Mouse (Mus musculus): ENCODE measurements around the gene Shank2.

Shank2 gene

DNA sequence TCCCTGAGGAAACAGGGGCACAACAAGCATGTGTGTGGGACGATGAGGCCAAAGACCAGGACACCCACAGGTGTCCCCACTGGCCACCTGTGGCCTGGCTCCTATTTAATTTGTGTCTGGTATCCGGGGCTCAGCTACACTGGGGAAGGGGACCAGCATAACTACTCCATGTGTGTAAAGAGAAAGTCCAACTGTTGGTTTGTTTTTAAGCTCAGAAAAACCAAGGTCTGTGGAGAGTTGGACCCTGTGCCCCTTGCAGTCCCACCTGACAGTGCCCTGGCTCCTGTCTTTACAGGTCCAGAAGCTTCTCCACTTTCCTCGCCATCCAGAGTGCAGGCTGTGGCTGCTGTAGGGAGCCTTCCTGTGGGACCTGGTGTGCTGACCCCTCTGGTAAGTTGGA, at the start of gene Shank2:
Gene Shank2 (plus strand): TSS at position 301 of the 400 bp plus-strand sequence.
- no peak for DNase-seq

GRCm38 (mm10) chr7:143952130-143952529, 49.6 kb upstream of the Shank2 start:
- DNase-seq, result no peak

- DNase-seq, result no peak
Measured at GRCm38 (mm10) chr7:143956575-143957295, 45.0 kb upstream of the Shank2 start.

GRCm38 (mm10) chr7:143958030-143958565, 43.6 kb upstream of the Shank2 start:
- no peak for DNase-seq

DNA sequence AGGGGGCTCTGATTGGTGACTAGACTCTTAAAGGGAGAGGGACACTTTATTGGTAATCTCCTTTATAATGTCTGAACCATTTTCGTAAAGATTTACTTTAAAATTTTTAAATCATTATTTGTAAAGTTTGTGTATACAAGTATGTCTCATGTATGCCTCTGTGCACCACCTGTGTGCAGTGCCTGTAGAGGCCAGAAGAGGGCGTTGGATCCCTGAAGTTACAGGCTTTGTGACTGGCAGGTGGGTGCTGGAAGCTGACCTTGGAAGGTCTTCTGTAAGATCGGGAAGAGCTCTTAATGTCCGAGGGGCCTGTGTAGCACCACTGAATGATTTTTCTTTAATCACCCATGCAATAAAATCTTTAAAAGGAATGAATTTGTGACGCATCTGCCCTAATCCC, 37.9 kb upstream of the Shank2 start:
- DNase-seq, result no peak

DNA sequence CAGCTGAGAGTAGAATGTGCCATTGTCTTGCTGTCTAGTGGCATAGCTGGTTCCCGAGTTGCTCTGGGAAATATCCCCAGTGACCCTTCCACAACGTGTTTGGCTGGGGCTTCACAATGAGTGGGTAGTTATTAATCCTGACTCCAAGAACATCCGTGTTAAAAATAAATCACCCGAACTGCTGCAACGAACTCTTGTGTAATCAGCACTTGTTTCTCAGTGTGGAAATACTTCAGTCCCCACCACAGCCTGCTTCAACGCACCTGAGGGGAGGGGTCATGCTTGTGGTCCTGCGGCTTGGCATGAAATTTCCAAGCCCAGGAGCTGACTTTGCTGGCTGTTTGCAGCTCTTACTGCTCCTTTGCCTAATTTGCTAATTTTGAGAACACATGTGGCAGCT, 35.1 kb upstream of the Shank2 start:
- DNase-seq, result no peak

- no peak for DNase-seq
Measured at GRCm38 (mm10) chr7:143977491-143977830, 24.3 kb upstream of the Shank2 start.

DNA sequence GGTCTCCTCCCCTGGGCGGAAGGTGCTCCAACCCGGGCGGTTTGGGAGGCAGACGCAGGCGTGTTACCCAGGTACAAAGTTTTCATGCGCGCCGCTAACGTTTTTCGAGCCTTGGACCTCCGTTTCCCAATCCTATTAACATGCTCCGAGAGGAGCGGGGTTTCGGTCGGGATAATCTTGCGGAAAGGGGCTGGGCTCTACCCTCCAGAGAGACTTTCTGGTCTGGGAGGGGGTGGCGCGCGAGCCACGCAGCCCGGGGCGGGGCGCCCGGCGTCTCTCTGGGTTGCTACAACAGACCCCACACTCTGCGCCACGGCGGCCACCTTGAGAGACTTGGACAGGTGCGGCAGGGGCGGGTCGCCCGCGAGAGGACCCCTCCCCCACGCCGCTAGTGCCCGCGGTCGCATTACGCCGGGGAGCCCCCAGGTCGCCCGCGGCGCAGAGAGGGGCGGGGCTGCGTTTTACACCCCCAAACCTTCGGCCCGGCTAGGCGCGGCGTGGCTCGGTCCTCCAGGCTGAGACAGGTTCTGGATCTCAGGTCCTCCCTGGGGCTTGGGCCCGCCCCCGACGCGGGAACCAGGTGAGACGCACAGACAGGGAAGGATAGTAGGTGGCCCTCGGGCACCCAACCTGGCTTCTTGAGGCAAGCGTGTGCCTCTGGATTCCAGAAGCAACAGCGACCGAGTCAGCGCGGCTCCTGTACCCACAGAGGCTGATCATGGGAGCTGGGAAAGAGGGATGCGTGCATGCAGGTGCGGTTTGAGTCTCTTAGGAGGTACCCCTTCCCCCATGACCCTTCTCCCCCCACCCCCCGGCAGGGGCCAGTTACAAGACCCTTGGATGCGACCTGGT, 23.7 kb upstream of the Shank2 start:
- DNase-seq, result no peak

DNA sequence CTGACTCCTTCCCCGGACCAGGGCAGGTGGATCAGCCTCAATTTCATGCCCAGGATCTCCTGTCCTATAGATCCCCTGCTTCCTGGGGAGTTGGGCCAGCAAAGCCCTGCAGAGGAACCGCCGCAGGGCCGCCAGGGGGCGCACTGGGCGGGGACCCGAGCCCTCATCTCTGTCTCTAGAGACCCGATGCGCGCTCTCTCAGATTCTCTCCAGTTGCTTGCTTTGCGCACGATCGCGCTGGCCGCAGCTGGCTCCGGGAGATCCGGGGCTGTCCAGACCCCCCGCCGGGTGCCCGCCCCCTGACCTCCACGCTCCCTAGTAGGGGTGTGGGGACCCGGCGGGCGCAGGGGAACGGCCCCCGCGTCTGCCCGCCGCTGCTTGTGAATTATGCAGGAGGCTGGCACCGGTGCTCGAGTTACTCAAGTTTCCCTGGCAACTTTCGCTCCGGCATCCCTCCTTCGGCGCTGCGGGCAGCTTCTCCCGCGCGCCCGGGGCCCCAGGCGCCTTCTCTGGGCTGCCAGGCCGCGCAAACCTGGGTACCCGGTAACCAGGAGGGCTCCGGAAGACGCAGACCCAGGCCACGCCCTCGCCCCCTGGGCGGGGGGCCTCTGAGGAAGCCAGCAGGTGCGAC, 22.9 kb upstream of the Shank2 start:
- peak; percentile 16 for DNase-seq

- no peak for DNase-seq
Measured at GRCm38 (mm10) chr7:143979986-143980385, 21.7 kb upstream of the Shank2 start.

GRCm38 (mm10) chr7:143986281-143986680, 15.4 kb upstream of the Shank2 start:
- DNase-seq, result no peak

DNA sequence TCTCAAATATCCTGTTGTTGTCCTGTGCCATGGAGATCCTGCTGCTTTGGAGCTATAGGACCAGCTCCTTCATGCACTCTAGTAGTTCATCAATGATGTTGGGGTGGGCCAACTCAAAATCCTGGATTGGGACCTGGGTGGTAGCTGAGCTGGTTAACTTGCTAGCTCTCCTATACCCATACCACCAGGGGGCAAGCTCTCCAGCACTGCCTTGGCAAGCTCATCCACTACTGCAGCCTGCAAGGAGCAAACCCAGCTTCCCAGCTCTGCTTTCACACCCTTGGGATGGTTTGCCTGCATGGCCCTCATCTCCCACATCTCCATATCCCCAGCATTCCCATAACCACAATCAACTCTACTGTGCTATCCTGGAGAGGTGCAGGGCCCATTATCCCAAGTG, 10.6 kb upstream of the Shank2 start:
- DNase-seq, result no peak

- no peak for DNase-seq
Measured at GRCm38 (mm10) chr7:143999073-143999472, 2.7 kb upstream of the Shank2 start.

- no peak for DNase-seq
Measured at GRCm38 (mm10) chr7:144003471-144003870, 1.7 kb downstream of the Shank2 start.

GRCm38 (mm10) chr7:144008079-144008478, 6.4 kb downstream of the Shank2 start:
- no peak for DNase-seq

DNA sequence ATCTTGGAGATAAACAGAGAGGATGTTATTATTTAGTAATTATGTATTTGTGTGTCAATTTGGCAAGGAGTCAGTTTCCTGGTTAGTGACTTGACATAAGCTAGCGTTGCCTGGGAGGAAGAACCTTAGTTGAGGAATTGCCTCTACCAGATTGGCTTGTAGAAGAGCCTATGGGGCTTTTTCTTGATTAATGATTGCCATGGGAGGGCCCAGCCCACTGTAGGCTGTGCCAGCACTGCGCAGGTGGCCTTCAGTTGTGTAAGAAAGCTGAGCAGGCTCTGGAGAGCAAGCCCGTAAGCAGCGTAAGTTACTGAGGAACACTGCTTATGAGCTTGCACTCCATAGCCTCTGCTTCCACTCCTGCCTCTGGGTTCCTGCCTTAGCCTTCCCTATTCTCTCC, 7.3 kb downstream of the Shank2 start:
- DNase-seq, result no peak

- no peak for DNase-seq
Measured at GRCm38 (mm10) chr7:144014485-144014884, 12.8 kb downstream of the Shank2 start.

- no peak for DNase-seq
Measured at GRCm38 (mm10) chr7:144021801-144022200, 20.1 kb downstream of the Shank2 start.

- DNase-seq, result no peak
Measured at GRCm38 (mm10) chr7:144022682-144023081, 21.0 kb downstream of the Shank2 start.

DNA sequence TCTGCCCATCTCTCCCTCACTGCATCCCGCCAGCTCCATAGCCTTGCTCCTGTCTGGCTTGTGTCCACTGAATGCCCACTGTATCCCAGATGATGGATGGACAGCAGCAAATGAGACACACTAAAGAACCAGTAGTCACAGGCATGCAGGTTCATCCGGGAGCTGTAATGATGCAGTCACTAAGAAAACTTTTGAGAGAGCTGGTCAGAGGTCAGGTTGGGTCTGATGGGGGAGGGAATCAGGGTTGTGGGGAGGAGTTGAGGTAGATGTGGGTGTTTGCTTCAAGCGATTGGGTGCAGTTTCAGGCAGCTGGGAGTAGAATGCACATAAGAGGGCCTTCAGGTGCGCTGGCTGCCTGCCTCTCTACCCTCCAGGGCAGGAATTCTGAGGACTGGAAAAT, 21.8 kb downstream of the Shank2 start:
- no peak for DNase-seq

DNA sequence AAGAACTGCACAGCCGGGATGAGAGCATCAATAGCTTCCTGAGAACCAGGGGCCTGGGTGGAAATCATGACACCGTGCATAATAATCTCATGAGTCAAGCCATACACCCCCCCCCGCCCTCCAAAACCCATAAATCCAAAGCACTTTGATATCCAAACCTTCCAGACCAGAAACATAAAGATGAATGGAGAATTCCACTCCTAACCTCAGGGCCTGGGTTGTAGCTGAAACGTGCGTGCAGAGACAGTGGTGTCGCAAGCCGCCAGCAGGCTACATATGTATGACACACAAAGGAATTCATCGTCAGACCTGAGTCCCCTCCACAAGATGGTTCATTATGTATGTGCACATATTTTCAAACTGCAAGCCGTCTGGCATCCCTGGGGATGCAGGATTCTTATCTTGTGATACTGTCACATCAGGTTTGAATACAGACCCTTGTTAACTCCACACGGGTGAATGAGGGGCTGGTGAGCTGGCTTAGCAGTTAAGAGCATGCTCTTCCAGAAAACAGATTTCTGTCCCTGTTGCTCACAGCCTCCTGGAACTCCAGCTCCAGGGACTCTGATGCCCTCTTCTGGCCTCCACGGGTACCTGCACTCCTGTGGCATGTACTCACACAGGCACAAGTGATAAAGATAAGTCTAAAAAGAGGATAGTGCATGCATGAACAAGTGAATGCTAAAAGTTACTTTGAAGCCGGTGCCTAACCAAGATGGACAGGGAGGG, 24.5 kb downstream of the Shank2 start:
- DNase-seq, result no peak

DNA sequence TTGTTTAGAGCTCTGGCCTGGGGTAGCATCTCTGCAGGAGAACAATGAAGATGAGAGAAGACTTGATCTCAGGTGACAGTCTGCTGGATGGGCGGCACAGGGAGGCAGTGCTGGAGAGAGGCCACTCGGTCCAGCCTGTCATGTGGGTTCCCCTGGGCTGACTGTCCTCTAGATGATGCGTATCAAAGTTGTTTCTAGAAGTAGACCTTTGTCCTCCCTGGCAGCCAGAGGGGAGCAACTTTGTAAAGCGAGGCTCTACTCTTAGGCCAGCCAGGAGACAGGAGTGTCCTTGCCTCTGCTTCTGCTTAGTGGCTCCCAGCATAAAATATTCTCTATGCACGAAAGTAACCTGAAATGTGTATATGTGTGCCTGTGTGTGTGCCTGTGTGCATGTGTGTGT, 27.5 kb downstream of the Shank2 start:
- DNase-seq, result no peak

GRCm38 (mm10) chr7:144030796-144031195, 29.1 kb downstream of the Shank2 start:
- no peak for DNase-seq

Measured in cerebellum, adult 9-11 months (tissue).